Mouse (Mus musculus): ENCODE data around the gene Ntf5. TPM values are rescaled to one million over a fixed set of nuclear protein-coding genes. Genes with fewer than 3 reads are reported as not detected.
A peak's percentile ranks its signal among the peaks of the same experiment; 100 is the strongest.

Ntf5 gene
- total RNA-seq, 2 experiments from 2014 or later, result not detected

GRCm38 (mm10) chr7:45396787-45397186 is 16.7 kb upstream of the Ntf5 start:
- DNase-seq (ENCODE audit: low spot score in 2 of 2), result no peak
- intact Hi-C loops (cut with DNase I), result no loop called here

- no peak for DNase-seq (ENCODE audit: low spot score in 2 of 2)
- intact Hi-C loops (cut with DNase I), result no loop called here
Observed at GRCm38 (mm10) chr7:45401521-45402085, 11.9 kb upstream of the Ntf5 start.

GRCm38 (mm10) chr7:45403532-45404261 is 9.8 kb upstream of the Ntf5 start:
- intact Hi-C loops (cut with DNase I), result loop anchor here (2.0 kb wide), 1 partner anchor 157 kb away; no protein-coding TSS in a partner anchor
- peak; percentile 49 to 51 for DNase-seq (ENCODE audit: low spot score in 2 of 2)

- intact Hi-C loops (cut with DNase I), result loop anchor here (2.0 kb wide), 1 partner anchor 155 kb away; no protein-coding TSS in a partner anchor
- peak; percentile 57 to 72 for DNase-seq (ENCODE audit: low spot score in 2 of 2)
Observed at GRCm38 (mm10) chr7:45405091-45406075, 8.1 kb upstream of the Ntf5 start, which contains the start of gene Kcna7. Gene Kcna7, plus strand, starts transcription at chr7:45405653.

GRCm38 (mm10) chr7:45406157-45407156 is 7.0 kb upstream of the Ntf5 start:
- no peak for DNase-seq (ENCODE audit: low spot score in 2 of 2)
- intact Hi-C loops (cut with DNase I), result no loop called here

GRCm38 (mm10) chr7:45407836-45408235 is 5.7 kb upstream of the Ntf5 start:
- no peak for DNase-seq (ENCODE audit: low spot score in 2 of 2)
- intact Hi-C loops (cut with DNase I), result no loop called here

- intact Hi-C loops (cut with DNase I), result no loop called here
- DNase-seq (ENCODE audit: low spot score in 2 of 2), result no peak
Observed at GRCm38 (mm10) chr7:45408351-45408750, 5.1 kb upstream of the Ntf5 start.

- intact Hi-C loops (cut with DNase I), result no loop called here
- no peak for DNase-seq (ENCODE audit: low spot score in 2 of 2)
Observed at GRCm38 (mm10) chr7:45408949-45409348, 4.5 kb upstream of the Ntf5 start.

GRCm38 (mm10) chr7:45409497-45410163 is 3.9 kb upstream of the Ntf5 start:
- DNase-seq (ENCODE audit: low spot score in 2 of 2), result no peak
- intact Hi-C loops (cut with DNase I), result no loop called here

GRCm38 (mm10) chr7:45412421-45412820 is 1.1 kb upstream of the Ntf5 start:
- intact Hi-C loops (cut with DNase I), result no loop called here

GRCm38 (mm10) chr7:45413864-45414739 is 607 bp downstream of the Ntf5 start:
- intact Hi-C loops (cut with DNase I), result no loop called here

More at GRCm38 (mm10) chr7:45412421-45412820, 1.1 kb upstream of the Ntf5 start:
- DNase-seq (ENCODE audit: low spot score in 2 of 2), result no peak

GRCm38 (mm10) chr7:45414740-45415224 is 1.3 kb downstream of the Ntf5 start:
- no peak for DNase-seq (ENCODE audit: low spot score in 2 of 2)
- intact Hi-C loops (cut with DNase I), result no loop called here

More at GRCm38 (mm10) chr7:45413864-45414739, 607 bp downstream of the Ntf5 start:
- no peak for DNase-seq (ENCODE audit: low spot score in 2 of 2)

- DNase-seq (ENCODE audit: low spot score in 2 of 2), result no peak
- intact Hi-C loops (cut with DNase I), result no loop called here
Observed at GRCm38 (mm10) chr7:45415636-45416035, 2.1 kb downstream of the Ntf5 start.

GRCm38 (mm10) chr7:45417962-45418492 is 4.5 kb downstream of the Ntf5 start:
- intact Hi-C loops (cut with DNase I), result no loop called here
- DNase-seq (ENCODE audit: low spot score in 2 of 2), result no peak

GRCm38 (mm10) chr7:45419859-45420614 is 6.5 kb downstream of the Ntf5 start:
- intact Hi-C loops (cut with DNase I), result no loop called here

GRCm38 (mm10) chr7:45420615-45420919 is 7.1 kb downstream of the Ntf5 start, which contains the start of gene Lhb:
Gene Lhb, plus strand, starts transcription at chr7:45420820.
- DNase-seq (ENCODE audit: low spot score in 2 of 2), result no peak
- intact Hi-C loops (cut with DNase I), result no loop called here

More at GRCm38 (mm10) chr7:45419859-45420614, 6.5 kb downstream of the Ntf5 start:
- DNase-seq (ENCODE audit: low spot score in 2 of 2), result no peak
